Mouse (Mus musculus) thymus, postnatal 0 days (tissue): ENCODE data around the gene Phf23. TPM values are rescaled to one million over a fixed set of nuclear protein-coding genes. Genes with fewer than 3 reads are reported as not detected.

Experiments used
- microRNA counts: library from miRNA; unstranded; fragments of <30 nt; microRNA quantifications from one replicate; lab custom pipeline; 2015
- microRNA-seq: library from miRNA; unstranded; fragments of <30 nt; microRNA quantifications from one replicate; pipeline ENCODE4, GENCODE M21; 2016; ENCODE audit warnings: borderline number of aligned reads
- polyA plus RNA-seq: library from polyadenylated mRNA; unstranded; fragments of >200 nt; fragmentation: Nextera tagmentation; extraction: Ambion mirVana; gene quantifications from 2 replicates; pipeline ENCODE4 v1.2.1, GENCODE M21; 2015

Gene Phf23
- polyA plus RNA-seq, 1 experiment from 2014 or later, result 61.3 TPM

MicroRNAs within 50 kb of the gene (microRNA counts, 519-probe panel; counts per million panel counts)
- 473 counts per million, percentile 71 among the panel's probes with 10 or more counts for microRNA mmu-miR-324-3p (lab: Ali Mortazavi, UCI)
- microRNA mmu-miR-324-5p (lab: Ali Mortazavi, UCI), result 473 counts per million, percentile 71 among the panel's probes with 10 or more counts

Small RNA genes within 50 kb of the gene (microRNA-seq; reads per million reads assigned to microRNA genes)
- gene Gm44349 (not detected), gene Mir324 (3,037 reads per million, percentile 81 among the genes with 10 or more reads in this experiment)

Other genes starting within 250 kb of the Phf23 start
- gene Polr2a, start 237.1 kb upstream of the Phf23 start, polyA plus RNA-seq, result 20.6 and 22.4 TPM in 2 replicates
- gene Slc35g3, start 233.8 kb upstream of the Phf23 start, polyA plus RNA-seq, result 0.14 TPM in 1 of 2 replicates, not detected in the other
- gene Zbtb4, start 229.9 kb upstream of the Phf23 start, polyA plus RNA-seq, result 2.5 and 2.6 TPM in 2 replicates
- gene Chrnb1, start 199.8 kb upstream of the Phf23 start, polyA plus RNA-seq, result 3.2 and 3.4 TPM in 2 replicates
- 0.65 and 0.84 TPM in 2 replicates for gene Fgf11, start 193.9 kb upstream of the Phf23 start, polyA plus RNA-seq
- 11.2 and 12.8 TPM in 2 replicates for gene Tmem102, start 190.2 kb upstream of the Phf23 start, polyA plus RNA-seq
- gene Gm39566, start 180.5 kb upstream of the Phf23 start, polyA plus RNA-seq, result not detected in 2 replicates
- not detected in 2 replicates for gene Spem2, start 177.3 kb upstream of the Phf23 start, polyA plus RNA-seq
- gene Spem1, start 173.6 kb upstream of the Phf23 start, polyA plus RNA-seq, result not detected in 2 replicates
- 1.2 and 1.9 TPM in 2 replicates for gene Nlgn2, start 158.0 kb upstream of the Phf23 start, polyA plus RNA-seq
- 325 and 342 TPM in 2 replicates for gene Tmem256, start 157.3 kb upstream of the Phf23 start, polyA plus RNA-seq
- 68.4 and 70.4 TPM in 2 replicates for gene Plscr3, start 149.4 kb upstream of the Phf23 start, polyA plus RNA-seq
- 1.1 and 1.5 TPM in 2 replicates for gene Tnk1, start 137.0 kb upstream of the Phf23 start, polyA plus RNA-seq
- gene Tmem95, start 117.8 kb upstream of the Phf23 start, polyA plus RNA-seq, result not detected in 2 replicates
- gene Kctd11, start 114.4 kb upstream of the Phf23 start, polyA plus RNA-seq, result 1.7 and 2.3 TPM in 2 replicates
- 150 and 176 TPM in 2 replicates for gene Acap1, start 100.2 kb upstream of the Phf23 start, polyA plus RNA-seq
- gene 2810408A11Rik, start 94.8 kb upstream of the Phf23 start, polyA plus RNA-seq, result 19.8 and 26.0 TPM in 2 replicates
- 6.2 and 7.5 TPM in 2 replicates for gene Neurl4, start 94.7 kb upstream of the Phf23 start, polyA plus RNA-seq
- 94.8 and 106 TPM in 2 replicates for gene Gps2, start 81.9 kb upstream of the Phf23 start, polyA plus RNA-seq
- 2,117 and 2,260 TPM in 2 replicates for gene Eif5a, start 73.8 kb upstream of the Phf23 start, polyA plus RNA-seq
- gene Ybx2, start 60.0 kb upstream of the Phf23 start, polyA plus RNA-seq, result 2.6 and 3.6 TPM in 2 replicates
- gene Slc2a4, start 47.6 kb upstream of the Phf23 start, polyA plus RNA-seq, result 11.7 and 11.9 TPM in 2 replicates
- gene Cldn7, start 31.0 kb upstream of the Phf23 start, polyA plus RNA-seq, result 14.4 and 14.8 TPM in 2 replicates
- gene Ctdnep1, start 14.6 kb upstream of the Phf23 start, polyA plus RNA-seq, result 24.1 and 25.6 TPM in 2 replicates
- 92.6 and 98.6 TPM in 2 replicates for gene Elp5, start 13.3 kb upstream of the Phf23 start, polyA plus RNA-seq
- 400 and 425 TPM in 2 replicates for gene Gabarap, start 4.6 kb upstream of the Phf23 start, polyA plus RNA-seq
- gene Dvl2, start 4.8 kb downstream of the Phf23 start, polyA plus RNA-seq, result 20.6 and 21.0 TPM in 2 replicates
- 105 and 107 TPM in 2 replicates for gene Acadvl, start 19.6 kb downstream of the Phf23 start, polyA plus RNA-seq
- gene Dlg4, start 21.2 kb downstream of the Phf23 start, polyA plus RNA-seq, result 3.8 and 6.6 TPM in 2 replicates
- gene Asgr1, start 58.3 kb downstream of the Phf23 start, polyA plus RNA-seq, result 0.31 and 0.49 TPM in 2 replicates
- gene Asgr2, start 96.9 kb downstream of the Phf23 start, polyA plus RNA-seq, result 0.26 and 0.42 TPM in 2 replicates
- 5.3 and 6.0 TPM in 2 replicates for gene Mgl2, start 134.6 kb downstream of the Phf23 start, polyA plus RNA-seq
- gene Clec10a, start 160.4 kb downstream of the Phf23 start, polyA plus RNA-seq, result 3.6 and 3.7 TPM in 2 replicates
- 1.2 and 1.9 TPM in 2 replicates for gene Slc16a11, start 217.0 kb downstream of the Phf23 start, polyA plus RNA-seq
- gene Slc16a13, start 225.3 kb downstream of the Phf23 start, polyA plus RNA-seq, result 2.3 and 2.4 TPM in 2 replicates
- gene Bcl6b, start 234.0 kb downstream of the Phf23 start, polyA plus RNA-seq, result 1.9 and 2.2 TPM in 2 replicates
- gene 0610010K14Rik, start 242.1 kb downstream of the Phf23 start, polyA plus RNA-seq, result 174 and 191 TPM in 2 replicates
- gene Gm21988, start 244.1 kb downstream of the Phf23 start, polyA plus RNA-seq, result 13.0 and 13.9 TPM in 2 replicates
- 355 and 365 TPM in 2 replicates for gene Rnasek, start 244.1 kb downstream of the Phf23 start, polyA plus RNA-seq